Mouse (Mus musculus) lung, postnatal 10 days (tissue): Measurements from ENCODE around the gene Nrap.

Experiments
- DNase-seq: peaks from one replicate; pipeline ENCODE4 v3.0.0; 2021

Nrap gene

DNA sequence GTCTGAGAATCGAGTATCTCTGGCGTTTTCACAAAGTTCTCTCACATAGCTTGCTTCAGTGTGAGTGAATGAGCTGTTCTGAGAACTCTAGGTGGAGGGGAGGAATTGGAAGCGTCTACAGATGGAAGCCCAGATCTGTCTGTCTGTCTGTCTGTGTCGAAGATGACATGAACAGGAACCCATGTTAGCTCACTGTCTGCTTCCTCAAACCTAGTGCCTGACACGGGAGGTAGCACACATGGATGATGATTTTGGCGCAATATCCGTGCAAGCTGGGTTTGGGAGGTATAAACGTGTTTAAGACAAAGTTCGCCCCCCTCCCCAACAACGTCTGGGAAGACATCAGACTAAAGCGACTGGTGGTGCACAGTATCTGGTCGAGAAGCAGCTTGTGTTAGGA lies 6.4 kb upstream of the Nrap start:
- no peak for DNase-seq

DNA sequence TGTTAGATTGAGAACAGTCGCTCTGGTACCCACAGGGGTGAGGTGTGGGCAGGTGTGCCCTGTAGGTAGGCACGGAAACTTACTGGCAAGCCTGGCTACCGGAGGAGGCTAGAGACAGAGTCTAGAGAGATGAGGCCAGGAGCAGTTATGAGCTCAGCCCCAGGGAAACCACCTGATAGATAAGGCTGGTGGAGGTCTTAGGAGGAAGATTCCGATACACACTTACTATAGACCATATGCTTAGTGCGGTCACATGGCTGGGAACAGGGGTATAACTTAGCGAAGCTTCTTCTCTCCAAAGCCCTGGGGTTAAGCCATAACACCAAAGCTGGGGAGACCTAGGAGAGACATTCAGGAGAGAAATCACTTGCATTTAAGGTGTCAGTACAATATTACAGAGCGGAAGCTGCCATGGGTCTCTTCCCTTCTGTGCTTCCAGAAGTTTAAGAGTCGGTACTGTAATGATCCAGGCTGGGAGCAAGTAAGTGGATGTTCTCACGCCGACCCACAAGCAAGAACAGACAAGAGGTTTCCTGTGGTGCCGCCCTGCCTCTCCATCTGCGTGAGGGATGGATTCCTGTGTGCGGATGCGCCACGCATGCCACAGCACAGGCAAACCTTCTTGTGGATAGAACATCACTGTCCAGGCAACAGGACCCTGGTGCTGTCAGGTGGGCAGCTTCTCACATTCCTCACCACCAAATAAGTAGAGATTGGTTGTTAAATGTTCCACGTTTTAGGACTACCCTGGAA lies 5.5 kb upstream of the Nrap start:
- DNase-seq, result no peak

DNA sequence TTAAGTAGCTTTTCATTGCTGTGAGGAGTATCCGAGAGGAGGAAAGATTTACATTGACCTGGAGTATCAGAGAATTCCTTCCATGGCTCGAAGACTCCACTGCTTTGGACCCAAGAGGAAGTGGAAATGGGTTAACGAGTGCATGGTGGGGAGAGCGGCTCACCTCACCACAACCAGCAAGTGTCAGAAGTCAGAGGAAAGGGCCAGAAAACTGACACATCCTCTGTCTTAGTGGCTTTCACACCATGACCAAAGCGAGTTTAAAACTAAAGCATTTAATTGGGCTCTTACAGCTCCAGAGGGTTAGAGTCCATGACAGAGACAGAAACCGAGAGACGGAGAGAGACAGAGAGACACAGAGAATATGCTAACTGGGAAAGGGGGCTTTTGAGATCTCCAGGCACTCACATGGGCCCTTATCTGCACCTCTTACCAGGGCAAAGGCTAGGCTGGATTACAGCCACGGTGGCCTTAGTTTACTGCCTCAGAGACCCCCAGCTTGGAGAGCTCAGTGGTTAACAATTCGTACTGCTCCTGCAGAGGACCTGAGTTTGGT lies 3.6 kb upstream of the Nrap start:
- no peak for DNase-seq

DNA sequence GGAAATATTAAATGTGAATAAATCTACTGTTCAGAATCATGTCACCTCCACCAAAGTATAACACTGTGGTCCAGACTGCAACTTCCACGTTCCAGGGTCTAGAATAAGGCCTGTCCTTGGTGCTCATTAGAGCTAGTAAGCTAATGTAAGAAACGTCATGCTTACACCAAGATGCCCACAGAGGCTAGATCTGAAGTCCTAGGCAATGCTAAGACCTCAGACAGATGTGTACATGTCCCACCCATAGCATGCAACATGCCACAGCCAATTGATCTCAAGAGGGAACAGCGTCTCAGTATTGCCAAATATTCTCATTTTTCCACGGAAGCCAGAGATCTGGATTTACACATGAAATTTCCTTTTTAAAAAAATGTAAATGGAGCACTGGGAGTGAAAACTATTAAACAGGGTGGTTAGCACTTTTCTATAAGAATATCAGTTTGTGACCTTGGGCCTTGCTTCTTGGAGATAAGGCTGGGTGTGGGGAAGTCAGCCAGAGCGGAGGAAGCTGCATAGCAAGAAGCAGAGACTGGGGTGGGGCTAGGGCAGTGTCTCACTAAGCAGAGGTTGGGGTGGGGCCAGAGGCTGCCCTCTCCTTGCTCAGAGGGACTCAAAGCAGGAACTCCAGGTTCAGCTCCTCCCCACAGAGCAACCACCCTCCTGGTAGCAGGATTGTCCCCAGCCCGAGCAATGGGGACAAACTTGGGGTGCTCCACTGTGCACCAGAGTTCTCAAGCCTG lies 1.6 kb upstream of the Nrap start:
- peak; percentile 40 for DNase-seq

DNA sequence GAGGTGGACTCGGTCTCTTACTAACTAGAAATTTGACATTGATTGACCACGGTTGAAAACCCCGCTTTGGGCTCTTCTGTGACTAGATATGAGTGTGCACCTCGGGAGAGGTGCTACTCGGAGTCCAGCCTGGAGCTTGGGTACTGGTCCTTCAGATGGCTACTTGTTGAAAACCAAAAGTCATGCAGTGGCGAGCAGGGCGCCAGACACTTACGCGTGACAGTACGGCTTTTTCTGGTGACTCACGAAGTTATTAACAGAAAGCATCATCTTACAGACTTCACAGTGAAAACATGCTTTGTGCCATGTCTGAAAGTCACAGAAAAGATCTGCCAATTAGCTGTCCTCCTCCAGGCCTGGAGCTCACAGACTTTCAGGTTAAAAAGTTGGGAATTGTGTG lies 661 bp downstream of the Nrap start:
- no peak for DNase-seq

DNA sequence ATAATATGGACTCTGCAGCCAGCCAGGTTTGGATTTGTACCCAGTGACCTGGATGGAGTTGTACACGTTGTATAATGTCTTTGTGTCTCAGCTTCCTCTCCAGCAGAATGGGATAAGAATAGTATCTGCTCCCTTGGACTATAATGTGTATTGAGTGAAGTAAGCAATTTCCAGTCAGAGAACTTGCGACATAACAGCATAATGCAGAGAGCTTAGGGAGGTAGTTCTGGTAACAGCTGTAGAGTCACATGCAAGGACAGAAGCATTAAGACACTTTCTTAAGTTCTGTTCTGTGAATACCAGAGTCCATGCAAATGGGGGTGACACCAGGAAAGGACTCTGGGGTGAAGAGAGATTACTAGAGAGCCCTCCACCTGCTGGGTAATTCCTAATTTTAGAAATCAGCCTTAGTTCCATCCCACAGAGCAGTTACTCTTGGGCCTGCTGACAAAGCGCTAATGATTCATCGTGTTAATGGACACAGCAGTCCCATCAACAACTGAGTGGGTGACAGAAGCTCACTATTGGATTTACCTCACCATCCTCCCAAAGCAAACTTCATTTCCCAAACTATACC lies 2.0 kb downstream of the Nrap start:
- no peak for DNase-seq

DNA sequence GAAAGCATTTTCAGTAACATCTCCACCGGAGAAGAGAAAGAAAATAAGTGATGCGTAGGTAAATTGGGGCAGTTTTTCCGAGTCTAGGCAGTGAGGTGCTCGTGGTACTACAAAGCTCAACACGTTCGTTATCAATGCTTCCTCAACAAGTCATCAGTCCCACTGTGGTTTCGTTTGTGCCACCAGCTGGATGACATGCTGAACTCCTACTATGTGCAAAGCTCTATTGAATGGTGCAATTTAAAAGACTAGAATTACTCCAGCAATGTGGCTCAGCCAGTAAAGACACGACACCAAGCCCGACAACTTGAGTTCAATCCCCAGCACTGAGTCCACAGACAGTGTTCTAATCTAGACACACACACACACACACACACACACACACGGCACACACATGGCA lies 3.7 kb downstream of the Nrap start:
- no peak for DNase-seq

DNA sequence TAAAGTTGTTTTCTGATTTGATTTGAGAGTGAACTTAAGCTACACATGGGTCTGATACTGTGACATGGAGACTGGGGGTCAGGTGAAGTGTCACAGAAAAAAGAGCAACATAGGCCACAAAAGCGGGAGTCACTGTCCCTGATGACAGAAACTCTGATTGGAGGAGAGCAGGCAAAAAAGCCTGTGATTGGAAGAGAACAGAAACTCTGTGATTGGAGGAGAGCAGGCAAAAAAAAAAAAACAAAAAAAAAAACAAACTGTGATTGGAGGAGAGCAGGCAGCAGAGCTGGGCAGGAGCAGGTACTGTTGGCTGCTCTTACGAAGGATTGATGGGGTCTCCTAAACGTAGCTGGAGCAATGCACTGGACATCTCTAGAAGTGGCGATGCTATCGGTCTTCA lies 4.3 kb downstream of the Nrap start:
- no peak for DNase-seq

DNA sequence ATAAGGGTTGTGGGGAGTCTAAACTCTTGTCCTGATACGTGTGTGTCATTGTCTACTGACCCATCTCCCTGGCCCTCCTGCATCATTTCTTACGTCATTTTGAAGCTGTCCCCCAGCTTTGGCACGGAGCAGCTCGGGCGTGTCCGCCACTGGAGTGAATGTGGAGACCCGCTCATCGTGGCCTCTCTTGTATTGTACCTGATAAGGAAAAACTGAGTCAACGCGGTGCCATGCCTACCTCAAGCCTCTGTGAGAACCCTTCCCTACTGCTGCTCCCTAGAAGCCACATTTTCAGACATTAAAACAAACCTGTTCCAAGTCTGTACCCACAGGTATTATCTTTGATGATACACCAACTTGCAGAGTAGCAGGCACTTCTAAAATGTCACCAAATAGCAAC lies 8.4 kb downstream of the Nrap start:
- no peak for DNase-seq

DNA sequence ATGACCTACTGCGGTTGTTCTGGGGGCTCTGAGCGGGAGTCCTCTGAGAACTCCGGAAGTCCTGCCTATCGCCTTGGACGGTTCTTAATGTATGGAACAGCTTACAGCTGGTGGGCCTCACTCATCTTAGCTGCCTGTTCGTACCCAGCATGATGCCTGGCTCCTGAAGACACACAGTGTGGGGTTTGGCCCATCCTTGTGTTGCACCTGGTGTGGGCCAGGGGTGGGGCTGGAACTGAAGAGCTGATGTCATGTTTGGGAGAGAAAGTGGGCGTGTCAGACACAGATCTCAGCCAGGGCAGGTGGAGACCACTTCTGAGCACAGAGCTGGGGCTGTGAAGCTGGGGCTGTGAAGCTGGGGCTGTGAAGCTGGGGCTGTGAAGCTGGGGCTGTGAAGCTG lies 9.5 kb downstream of the Nrap start:
- no peak for DNase-seq

DNA sequence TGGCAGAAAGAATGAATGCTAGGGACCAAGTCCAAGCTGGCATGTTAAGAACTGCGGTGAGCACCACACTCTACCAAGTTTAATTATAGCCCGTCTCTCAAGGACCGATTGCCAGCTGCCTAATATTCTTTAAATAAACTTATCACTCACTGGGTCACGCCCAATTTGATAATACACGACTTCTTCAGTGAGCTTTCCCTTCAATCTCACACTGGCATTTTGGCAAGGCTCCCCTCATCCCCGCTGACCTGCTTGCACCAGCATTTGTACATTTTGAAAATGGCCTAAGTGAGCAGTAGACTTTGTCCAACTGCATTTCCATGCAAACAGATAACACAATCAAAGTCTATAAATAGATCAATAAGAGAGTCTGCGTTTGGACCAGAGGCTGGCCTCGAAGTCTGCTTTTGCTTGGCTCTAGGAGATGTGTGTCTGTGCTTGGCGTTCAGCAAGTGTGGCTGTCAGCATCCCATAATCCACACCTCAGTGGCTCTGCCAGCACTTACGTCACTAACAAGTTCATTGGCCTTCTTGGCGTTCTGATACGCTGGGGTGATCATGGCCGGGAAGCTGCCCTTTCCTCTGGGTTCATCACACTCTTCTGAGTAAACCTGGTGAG lies 11.2 kb downstream of the Nrap start:
- DNase-seq, result peak; percentile 56

DNA sequence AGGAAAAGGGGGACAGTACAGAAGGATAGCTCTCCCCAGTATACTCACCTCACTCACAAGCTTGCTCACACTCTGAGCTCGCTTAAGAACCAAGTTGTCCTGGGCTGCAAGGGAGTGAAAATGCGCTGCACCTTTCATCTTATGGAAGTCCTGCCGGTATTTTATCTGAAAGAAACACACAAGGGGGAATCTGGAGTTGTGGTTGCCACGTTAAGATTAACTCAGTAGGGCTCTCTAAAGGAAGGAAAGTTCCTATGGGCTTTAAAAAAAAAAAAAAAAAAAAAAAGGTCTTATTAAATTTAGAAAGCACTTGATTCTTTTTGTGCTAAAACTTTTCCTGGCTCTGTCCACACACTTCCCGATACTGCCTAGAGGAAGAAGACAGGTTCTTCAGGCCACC lies 11.8 kb downstream of the Nrap start:
- no peak for DNase-seq

DNA sequence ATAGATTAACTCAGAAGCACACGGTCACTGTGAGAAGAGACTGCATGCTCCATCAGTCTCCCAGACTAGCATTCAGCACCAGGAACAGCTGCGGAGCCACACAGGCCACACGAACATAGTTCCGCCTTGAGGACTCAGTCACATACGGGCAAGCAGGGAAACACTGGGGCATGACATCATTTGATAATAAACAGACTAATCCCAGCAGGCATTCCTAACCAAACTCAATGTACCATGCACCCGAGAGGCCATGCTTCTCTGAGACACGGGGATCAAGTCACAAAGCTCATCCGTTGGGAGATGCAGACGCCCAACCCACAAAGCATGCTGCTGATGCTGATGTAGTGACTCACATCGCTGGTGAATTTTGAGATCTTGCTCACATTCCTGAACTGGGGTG lies 15.8 kb downstream of the Nrap start:
- no peak for DNase-seq

DNA sequence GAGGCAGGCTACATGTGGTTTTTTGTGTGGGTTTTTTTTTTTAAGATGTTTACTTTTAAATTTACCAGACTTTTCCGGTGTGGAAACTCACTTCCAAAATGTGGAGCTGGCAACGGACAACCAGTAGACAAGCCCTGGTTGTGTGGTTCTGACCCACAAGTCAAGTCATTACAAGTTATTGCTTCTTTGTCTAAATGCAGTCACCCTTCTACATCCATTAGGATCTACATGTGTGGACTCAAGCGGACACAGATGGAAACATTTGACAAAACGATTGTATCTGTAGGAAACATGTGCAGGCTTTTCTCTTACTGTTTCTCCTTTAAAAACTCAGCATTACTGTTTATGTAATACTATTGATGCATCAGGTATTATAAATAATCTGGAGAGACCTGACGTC lies 16.6 kb downstream of the Nrap start:
- DNase-seq, result no peak

DNA sequence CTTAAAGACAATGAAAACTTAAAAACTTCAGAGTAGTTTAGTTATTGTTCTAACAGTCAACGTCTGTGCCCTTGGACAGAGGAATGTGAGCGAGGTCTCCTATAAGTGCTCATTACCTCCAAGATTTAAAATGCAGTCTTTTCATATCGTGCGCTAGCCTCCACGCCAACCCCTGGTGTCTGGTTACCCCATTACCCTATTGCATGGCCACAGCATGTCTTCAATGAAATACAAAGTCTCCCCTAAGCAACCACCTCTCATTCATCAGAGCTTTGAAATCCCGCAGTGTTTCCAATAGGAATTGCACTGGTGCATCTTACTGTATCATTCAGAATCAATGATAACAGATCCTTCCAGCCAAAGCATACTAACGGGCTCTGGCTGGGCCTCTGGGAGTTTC lies 17.6 kb downstream of the Nrap start:
- DNase-seq, result no peak

DNA sequence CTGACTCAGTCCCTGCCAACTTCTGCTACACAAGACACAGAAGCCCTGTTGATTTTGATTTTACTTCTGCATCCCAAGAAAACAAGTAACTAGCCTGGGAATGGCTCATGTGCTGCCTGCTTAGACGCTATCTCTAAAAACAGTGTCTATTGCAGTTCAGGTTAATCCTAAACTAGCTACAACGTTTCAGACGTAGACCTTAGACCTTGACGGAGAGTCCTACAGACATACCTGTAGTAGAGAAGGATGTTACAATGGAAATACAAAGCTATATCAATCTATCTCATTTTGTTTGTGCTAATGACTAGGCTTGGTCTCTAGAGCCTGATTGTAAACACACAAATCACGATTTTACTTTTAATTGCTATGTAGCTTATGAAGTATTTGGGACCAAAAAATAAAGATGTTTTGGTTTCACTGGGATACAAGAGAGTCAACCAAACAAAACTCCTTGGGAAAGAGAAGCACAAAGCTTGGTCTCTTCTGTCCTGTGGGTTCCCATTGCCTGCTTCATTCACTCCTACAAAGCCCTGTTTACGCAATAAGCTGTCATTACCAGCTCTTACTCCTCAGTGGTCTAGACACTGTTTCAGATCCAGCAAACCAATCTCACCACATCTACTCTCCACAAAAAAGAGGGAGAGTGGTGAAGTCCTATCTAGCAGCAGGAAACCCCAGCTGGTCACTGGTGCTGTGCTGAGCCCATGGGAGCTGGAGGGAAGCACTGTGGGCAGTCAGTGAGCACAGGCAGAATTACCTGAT lies 19.3 kb downstream of the Nrap start:
- no peak for DNase-seq

DNA sequence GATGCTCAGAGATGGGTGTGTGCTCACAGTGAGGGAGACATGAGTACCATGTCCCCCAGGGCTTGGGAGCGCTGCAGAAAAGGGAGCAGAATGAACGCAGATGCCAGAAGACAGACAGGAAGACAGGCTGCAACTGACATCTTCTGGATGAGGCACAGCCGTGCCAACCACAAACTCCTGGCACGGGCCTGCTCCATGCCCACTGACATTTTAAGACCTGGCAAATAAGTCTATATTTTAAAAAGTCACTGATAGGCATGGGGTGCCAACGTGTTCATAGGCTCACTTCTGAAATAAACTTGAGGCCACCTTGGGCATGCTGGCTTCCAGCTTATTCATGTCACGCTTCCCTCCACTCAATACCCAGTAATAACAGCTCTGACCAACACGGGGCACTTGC lies 20.9 kb downstream of the Nrap start:
- no peak for DNase-seq

DNA sequence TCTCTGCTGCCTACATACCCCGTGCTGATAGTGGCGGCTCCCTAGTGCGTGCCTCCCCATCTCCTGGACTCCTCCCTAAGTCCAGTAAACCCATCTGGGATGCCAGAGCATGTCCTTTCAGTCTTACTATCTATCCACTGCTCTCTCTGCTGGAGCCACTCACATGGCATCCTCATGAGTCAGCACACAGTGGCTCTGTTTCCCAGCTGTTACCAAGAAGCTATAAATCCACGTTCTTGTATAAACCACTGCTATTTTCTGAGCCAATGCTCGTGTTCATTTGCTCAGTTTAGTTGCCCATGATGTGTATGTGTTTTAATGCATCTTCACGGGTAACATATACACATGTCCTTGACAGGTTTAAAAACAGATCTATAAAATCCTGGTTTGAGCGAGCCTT lies 22.1 kb downstream of the Nrap start:
- no peak for DNase-seq

DNA sequence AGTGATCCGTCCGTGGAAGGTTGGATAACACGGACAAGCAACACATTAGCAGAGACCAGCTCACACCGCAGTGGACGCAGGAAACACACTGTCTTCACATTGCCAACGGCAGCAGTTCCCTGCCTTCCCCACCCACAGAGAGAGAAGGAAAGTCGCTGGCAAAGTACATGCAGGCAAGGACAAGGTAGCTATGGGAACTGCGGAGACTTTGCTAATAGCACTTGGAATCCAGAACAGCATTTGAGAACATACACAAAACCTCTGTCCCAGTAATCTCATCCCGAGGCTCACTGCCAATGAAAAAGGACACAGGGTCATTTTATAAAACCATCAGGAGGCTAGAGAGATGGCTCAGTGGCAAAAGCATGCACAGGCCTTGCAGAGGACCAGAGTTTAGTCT lies 23.2 kb downstream of the Nrap start:
- DNase-seq, result peak; percentile 29

DNA sequence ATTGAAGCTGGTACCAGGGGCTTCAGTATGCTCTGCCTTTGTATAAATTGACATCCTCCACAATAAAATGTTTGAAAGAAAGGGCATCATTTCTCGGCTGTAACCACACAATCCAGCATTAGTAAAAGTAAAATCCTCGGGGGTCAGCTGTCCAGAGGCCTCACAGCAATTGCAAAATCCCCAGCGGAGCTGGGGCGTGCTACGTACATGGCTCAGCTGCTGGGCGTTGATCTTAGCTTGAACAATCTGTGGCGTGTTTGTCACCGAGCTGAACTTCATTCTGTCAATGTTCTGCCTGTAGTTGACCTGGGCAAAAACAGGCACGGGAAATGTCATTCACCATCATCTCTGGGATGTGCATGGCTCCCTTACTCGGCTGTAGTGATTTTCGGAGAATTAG lies 23.7 kb downstream of the Nrap start:
- peak; percentile 65 for DNase-seq

DNA sequence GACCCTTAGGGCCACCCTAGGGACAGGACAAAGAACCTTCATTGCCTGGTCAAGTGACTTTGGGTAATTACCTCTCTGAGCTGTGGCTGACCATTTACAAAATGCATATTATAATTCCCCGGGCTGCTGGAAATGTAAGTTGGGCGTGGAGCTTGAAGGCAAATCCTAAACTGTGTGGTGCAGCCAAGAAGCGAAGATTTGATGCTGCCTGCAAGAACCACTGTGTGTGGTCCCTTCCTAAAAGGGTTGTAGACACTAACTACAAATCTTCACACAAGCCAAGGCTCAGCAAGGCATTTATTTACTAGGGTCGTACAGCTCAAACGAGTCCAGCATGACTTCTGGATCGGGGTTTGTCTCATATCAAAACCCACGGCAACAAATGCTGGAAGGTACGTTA lies 25.3 kb downstream of the Nrap start:
- DNase-seq, result no peak

DNA sequence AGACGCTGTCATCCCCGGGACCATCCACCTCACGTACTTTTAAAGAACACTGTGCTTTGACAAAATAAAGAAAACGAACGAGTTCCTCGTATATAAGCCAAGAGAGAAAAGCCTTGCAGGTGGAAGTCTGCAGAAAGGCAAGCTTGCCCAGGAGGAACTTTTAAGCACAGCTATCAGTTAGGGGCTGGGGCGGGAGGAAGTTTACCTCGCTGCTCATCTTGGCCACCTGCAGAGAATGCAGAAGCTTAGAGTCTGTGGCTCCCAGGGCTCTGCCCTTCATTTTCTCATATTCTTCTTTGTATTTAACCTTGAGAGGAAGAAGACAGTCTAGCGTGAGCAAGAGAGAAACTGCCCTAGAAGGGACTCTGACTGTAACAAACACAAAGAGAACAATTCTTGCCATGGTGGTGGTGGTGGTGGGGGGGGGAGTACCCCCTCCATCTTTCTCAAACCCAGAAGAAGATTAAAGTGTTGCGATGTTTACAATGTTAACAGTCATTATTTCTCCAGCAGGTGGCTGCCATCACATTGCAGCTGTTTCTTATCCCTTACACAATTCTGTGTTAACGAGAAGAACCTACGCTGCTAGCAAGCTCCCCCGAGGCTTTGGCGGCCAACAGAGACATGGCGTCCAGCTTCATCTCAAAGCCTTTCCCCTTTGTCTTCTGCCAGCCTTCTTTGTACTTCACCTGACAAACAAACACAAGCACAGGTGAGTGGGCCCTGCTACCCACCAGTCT lies 25.9 kb downstream of the Nrap start:
- peak; percentile 69 for DNase-seq
